Mouse (Mus musculus): ENCODE measurements around the gene Ankrd60.

Gene Ankrd60

DNA sequence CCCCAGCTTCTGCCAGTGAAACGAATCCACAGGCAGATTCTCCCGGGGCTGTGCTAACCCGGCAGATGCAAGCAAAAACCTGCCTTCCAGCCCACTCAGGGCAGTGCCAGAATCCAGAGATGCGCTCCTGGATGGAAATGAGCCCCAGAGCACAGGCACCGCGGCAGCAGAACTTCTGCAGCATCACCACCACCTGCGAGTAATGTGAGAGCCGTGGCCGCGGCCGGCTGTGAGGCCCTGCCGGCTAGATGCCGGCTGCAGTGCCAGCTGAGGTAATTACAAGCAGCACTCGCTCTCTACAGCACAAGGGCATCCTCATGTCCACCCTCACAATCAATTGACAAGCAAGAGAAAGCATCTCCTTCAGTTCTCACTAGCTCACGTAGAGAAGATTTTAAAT lies 6.2 kb upstream of the Ankrd60 start:
- DNase-seq (ENCODE audit: low spot score) = no peak

DNA sequence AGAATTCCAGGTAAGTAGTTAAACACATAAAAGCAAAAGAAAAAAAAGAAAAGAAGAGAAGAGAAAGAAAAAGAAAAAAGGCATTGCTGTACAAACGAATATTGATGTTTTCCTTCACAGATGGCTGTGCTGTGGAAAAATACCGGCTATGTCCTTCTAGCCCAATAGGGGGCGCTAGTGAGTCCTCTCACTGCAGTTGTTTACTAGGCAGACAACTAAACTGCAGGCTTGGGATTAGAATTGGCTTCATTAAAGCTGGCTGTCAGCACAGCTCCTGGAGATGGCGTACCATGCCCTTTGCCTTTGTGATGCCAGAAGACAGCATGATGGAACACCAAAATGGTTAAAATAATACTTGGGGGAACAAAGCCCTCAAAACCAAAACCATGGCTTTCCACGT lies 5.3 kb upstream of the Ankrd60 start:
- no peak for DNase-seq (ENCODE audit: low spot score)

DNA sequence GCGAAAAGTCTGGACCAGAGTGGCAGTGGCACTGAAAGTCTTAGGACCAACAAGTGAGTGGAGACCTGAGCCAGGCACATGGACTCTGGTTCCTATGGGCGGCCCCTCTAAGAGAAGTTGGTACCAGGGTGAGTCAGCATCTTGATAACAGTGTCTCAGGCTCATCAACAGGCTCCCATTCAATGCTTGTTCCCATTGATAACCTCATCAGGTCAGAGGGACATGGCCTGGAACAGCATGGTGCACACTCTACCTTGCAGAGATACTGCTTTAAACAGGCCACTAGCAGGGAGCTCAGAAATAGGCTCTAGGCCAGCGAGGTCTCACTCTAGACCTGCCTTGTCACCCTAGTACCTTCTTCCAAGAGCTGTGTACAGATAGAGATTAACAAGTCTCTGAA lies 4.7 kb upstream of the Ankrd60 start:
- DNase-seq (ENCODE audit: low spot score) = no peak

DNA sequence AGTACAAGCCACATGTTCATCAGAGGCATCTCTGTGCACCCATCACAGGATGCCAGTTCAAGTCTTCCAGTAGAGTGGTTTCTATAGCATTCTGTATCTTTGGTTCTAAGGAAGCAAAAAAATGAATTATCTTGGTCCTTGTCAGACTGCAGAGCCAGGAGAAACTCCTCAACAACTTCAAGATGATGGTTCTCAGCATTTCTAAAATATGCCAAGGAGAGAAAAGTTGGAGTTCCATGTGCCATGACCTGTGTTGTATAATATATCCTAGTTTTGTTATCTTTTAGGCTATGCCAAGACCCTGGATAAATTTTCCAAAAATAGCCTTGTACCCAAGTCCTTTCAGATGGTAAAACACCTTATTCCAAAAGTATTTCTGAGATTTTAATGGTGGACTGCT lies 2.9 kb upstream of the Ankrd60 start:
- no peak for DNase-seq (ENCODE audit: low spot score)

DNA sequence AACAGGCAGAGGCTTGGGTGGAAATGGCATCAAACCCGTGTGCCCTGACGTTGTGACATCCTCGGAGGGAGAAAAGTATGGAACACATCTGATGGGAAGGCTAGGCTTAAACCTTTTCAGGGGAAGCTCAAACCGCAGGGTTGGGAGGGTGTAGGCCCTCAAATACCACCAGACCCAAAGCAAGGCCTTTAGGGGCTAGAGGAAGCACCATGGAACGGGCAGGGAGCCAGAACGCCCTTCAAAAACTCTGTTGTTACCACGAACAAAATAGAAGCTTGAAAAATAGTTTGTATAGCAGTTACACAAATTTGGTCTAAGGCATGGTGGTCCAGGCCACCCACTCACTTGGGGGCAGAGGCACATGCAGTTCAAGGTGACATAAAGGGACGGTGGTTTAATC lies 430 bp upstream of the Ankrd60 start:
- no peak for DNase-seq (ENCODE audit: low spot score)

DNA sequence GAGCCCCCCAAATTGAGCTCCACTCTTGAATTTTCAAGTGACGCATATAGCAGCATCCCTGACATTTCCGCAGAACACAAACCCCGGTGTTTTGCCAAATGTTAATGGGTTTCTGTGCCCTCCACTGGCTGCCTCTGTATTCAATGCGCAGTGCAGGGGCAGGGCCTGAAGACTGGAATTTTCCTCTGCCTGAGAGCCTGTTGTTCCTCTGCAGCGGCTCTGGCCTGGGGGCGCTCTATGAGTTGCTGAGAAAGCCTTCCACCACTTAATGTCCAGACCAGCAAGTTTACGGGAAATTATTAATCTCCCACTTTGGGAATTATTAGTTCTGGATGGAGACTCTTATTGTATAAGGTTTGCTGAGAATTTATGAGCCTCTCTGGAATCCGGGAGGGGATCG lies 14.0 kb downstream of the Ankrd60 start:
- DNase-seq (ENCODE audit: low spot score) = no peak

DNA sequence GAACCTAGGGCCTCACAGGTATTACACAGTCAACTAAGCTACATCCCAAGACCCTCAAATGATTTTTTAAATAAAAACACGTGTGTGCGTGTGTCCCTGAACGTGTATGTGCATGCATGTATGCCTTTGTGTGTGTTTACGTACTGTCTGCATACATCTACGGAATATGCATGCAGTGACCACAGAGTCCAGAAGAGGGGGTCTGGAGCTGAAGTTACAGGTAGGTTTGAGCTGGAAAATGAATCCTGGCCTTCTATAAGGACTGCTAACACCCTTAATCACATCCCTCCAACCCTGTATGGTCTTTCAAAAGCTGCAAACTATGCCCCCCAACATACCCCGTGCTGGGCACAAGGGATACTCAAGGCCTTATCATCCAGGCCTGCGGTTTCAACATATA lies 14.8 kb downstream of the Ankrd60 start:
- no peak for DNase-seq (ENCODE audit: low spot score)

DNA sequence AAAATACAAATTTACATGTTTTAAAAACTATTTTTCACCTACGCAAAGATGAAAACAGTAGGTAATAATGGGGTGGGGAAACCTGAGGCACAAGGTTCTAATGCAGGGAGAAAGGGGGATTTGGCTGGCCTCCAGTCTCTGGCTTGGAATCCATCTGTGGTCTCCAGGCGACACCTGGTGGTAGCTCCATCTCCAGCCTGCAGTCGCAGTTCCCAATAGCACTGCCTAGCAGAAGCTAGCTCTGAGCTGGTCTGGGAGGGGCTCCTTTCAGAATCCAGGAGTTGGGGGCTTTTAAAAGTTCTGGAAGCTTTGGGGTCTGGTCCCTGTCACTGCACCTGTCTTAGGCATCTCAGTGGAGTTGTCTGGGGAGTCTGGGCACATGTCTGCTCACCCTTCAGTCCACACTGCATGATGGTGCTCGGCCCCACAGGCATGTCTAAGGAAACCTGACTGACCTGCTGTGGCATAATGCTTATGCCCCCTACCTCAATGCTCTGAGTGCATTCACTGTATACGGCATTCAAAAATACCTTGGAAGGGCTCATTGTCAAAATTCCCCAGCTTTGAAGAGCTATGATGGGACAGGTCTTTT lies 16.2 kb downstream of the Ankrd60 start:
- DNase-seq (ENCODE audit: low spot score) = peak; percentile 91

DNA sequence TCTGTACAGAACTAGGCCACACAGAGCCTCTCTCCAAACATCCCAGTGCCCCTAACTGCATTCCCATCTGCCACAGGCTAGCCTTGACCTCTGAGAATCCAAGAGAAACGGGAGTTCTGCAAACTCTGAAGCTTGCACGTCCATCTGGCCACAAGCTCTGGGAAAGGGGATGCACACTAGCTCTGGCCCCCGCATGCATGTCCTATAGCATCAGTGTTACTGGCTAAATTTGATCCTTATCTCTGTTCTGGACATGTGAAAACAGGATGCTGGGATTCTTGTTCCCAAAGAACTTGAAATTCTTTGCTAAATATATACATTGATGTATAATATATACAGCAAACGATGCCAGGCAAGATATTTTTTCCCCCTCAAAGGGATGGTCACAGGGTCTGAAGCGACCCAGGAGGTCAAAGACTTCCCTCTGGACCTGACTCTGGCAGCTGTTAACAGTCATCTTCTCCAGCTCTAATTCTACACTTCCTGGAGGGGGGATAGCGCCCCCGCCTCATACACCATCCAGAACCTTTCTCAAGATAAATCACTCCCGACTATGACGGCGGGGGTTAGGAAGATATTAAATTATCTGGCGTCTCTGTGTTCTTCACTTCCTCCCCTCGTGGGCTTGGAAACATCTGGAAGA lies 19.3 kb downstream of the Ankrd60 start:
- no peak for DNase-seq (ENCODE audit: low spot score)

DNA sequence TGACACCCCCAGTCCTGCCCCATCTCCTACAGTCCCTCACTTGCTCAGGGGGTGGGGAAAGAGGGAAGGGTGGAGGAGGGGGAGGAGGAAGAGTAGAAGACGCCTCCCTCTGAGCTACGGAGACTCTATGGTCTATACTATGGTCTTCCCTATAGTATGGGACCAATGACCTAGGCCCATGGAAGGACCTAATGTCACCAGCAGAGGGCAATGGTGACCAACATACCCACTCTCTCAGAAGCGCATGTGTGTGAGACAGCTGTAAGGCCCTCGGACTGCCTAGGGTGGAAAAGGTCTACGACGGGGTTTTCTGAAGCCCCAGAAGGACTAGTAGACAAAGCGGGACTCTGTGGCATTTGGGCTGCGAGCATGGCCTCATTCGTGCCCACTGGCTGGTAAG lies 24.3 kb downstream of the Ankrd60 start:
- no peak for DNase-seq (ENCODE audit: low spot score)

DNA sequence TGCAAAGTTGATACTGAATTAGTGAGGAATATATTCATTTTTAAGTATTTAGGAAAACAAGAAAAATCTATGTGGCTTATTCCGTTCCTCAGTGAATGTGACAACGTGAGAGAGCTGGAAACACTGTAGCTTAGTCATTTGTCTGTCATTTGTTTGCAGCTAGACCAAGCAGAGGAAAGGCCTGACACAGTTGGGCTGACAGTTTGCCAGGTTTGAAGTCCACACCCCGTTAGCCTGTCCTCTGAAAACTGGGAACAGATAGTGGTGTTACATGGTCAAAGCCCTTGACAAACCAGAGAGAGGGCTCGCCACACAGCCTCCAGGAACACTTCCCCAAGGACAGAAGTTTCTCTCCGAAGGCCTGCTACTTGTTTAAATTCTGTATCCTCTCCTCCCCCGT lies 27.5 kb downstream of the Ankrd60 start:
- DNase-seq (ENCODE audit: low spot score) = no peak

DNA sequence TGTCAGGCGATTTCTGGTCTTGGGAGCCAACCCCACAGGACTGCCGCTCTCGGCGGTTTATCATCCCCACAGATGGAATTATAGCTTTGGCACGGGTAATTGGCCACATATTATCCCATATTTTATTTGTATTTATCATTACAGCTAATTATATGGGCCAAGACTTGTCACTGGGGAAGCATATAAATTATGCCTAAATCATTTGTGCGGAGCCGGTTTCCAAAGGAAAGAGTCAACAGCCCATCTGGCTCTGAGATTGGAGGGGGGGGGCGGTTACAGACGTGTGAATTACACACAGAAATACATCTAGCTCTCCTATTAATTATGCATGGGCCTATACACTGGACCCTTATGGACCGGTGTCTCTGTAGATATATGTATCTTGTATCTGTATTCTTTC lies 28.9 kb downstream of the Ankrd60 start:
- no peak for DNase-seq (ENCODE audit: low spot score)

DNA sequence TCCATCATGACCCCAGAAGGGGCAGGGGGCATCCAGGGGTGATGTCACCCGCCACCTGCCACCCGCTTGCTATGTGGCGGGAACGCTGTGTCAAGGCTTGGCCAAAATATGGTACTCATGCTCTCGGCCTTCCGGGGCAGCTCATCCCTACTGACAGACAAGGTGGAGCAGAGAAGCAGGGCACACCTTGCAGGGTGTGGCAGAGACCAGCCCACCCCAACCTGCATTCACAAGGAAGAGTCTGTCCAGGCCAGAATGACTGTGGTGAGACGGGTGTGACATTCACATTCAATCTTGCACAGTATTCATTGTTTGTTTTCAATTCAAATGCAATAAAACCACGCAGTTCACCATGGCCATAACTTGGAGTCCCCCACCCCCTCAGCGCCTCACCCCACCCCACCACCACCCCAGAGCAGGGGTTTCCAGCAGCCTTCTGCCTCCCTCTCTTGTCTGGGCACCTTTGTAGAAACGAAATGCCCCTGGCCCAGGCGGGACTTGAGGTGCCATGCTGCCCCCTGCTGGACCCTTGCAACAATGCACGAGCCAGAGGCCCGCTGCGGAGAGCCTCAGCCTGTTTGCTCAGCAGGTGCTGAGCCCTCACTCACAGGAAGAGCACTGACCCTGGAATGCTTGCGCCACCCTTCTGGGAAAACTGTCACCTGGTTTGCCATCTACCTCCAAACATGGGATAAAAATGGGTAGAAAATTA lies 32.0 kb downstream of the Ankrd60 start:
- DNase-seq (ENCODE audit: low spot score) = peak; percentile 92

DNA sequence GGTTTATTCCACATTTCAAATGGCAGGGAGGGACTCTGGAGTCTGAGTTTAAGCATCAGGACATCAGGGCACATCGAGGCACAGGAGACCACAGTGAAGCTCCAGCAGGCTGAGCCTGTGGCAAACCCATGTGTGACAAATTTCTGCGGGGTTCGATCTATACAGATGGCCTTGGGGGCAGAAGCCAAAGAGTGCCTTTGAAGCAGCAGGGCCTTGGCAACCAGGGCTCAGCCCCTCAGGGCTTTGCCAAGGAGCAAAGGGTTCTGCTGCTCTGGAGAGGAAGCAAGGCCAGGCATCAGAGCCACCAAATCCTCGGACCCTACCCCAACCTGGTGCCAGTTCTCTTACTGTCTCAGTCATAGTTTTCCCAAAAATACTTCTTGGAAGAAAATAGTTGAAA lies 35.4 kb downstream of the Ankrd60 start:
- no peak for DNase-seq (ENCODE audit: low spot score)

DNA sequence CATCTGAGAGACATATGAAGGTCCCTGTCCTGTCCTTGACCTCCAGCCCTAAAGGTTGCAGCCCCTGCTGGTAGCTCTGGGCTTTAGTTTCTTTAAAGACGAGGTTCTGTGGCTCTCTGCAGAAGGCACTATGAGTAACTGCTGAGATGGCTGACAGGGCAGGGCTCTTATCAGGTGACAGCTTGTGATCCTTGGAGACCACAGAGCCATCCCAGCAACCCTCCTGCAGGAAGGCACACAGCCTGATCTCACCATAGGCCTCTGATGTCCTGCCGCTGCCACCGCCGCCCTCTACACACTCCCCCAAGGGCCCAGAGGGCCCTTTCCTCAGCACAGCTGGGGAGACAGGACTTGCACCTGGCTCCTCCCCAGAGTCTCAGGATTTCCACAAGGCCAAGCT lies 36.4 kb downstream of the Ankrd60 start:
- DNase-seq (ENCODE audit: low spot score) = no peak

DNA sequence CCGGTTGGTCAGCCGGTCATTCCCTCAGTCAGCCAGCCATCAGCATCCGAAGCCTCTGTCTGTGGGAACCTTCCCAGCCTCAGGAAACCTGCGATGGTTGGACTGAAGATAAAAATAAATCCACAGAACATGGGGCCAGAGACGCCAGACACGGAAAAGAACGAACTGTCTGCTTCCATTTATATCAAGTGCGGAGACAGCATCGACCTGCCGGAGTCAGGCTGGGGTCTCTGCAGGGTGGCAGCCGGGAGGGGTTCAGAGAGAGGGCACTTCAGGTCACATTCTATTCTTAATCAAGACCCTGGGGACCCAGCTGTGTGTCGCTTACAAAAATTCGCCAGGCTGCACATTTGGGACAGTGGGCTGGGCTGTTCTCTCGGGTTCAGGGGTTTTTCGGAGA lies 38.4 kb downstream of the Ankrd60 start:
- DNase-seq (ENCODE audit: low spot score) = no peak

DNA sequence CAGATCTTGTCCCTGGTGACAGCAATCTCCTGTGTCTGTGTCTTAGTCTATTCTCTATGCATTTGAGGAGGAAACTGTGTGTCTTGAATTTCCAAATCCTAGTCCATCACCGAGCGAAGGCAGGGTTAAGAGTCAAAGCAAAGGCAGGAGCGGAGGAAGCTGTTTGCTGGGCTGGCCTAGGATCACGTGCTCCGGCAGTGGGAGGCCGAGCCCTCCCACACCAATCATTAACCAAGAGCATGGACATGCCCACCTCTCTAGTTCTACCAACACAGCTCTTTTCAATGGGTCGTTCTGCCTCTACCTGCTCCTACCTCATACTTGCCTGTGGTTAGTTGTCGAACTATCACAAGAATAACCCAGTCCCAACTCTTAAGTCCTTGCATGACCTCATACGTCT lies 42.3 kb downstream of the Ankrd60 start:
- DNase-seq (ENCODE audit: low spot score) = no peak

DNA sequence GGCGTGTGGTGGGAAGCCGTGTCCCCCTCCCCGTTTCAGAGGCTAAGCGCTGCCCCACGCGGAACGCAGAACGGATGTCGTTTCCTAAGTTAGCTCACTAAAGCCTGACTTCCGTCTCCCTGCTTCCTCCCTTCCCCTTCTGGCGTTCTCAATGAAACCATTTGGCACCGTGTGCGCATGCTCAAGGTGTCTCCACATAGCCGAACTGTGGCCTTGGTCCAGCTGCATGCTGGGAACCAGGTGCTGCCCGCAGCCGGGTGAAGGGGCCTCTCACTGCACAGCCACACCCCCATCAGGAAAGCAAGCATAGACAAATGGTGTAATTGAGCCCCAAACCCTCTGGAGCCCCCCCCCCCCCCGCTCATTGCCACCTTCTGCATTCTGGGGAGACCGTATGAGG lies 42.8 kb downstream of the Ankrd60 start:
- no peak for DNase-seq (ENCODE audit: low spot score)

DNA sequence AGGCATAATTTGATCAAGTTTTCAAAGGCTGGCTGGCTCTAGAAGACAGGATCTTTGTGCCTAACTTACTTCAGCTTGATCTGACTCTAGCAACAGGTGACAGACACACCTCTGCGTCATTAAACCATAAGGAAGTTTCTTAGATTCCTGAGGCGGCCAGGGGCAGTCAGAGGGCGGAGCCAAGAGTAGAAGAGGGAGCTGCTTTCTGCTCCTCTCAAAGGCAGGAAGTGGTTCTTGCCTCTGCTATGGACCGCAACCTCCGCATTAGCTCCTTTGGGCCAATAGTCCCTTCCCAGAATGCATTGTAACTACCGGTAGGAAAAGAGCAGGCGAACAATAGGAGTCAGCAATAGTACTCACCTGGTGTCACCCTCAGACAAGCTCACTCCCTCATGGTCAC lies 43.6 kb downstream of the Ankrd60 start:
- no peak for DNase-seq (ENCODE audit: low spot score)

DNA sequence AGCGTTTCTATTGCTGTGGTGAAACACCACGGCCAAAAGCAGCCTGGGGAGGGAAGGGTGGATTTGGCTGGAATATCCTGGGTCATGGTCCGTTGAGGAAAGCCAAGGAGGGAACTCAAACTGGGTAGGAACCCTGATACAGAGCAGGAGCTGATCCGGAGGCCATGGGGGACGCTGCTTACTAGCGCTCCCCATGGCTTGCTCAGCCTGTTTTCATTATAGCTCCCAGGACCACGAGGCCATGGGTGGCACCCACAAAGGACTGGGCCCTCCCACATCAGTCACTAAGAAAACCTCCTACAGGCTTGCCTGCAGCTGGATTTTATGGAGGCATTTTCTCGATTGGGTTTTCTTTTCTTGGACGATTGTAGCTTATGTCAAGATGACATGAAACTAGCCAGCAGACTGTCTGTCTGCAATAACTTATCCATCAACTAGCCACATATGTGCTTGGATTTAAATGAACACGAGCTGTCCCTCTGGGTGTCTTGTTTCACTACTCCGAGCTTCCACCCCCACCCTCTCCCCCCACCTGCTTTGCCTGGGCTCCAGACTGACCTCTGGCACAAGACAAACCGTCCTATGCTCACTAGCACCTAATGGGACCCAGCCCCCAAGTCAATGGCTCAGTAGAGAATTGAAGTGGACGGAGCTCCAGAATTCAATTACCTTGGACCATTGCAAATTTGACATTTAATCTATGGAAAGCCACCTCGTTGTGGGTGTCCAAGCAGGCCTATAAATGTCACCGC lies 45.3 kb downstream of the Ankrd60 start:
- no peak for DNase-seq (ENCODE audit: low spot score)

DNA sequence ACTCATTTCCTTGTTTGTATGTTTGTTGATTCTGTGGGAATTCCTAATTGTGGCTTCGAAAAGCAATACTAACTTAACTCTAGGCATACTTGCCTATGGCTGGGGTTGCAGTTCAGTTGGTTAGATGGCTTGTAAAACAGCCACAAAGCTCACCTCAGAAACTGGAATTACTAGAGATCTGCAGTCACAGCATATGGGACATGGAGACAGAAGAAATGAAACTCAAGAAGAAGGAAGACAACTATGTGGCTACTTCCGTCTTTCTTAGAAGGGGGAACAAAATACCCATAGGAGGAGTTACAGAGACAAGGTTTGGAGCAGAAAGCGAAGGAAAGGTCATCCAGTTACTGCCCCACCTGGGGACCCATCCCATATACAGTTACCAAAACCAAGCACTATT lies 49.7 kb downstream of the Ankrd60 start:
- no peak for DNase-seq (ENCODE audit: low spot score)

DNA sequence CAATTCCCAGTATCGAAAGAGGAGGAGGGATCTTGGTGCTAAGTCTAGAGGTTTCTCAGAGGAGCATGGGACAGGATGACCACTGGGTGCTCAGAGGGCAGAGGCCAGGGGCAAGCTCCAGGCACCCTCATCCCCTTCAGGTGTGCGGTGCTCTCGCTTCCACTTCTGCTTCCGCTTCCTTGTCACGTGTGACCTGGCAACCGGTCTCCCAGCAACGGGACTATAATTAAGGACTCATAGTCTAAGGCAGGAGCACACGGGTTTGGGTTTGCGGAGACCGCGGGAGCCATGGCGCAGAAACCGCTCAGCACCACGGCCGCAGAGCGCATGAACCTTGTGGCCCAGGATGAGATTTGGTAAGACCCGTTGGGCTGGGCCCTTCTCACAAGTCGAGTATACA lies 55.8 kb downstream of the Ankrd60 start, which contains the start of gene 1700021F07Rik:
1700021F07Rik (plus strand) TSS at position 211 of the 400 bp plus-strand sequence.
- no peak for DNase-seq (ENCODE audit: low spot score)

Measured in testis, postnatal 10 days (tissue).